Mouse (Mus musculus) brain, adult 2 months (tissue): Measurements from ENCODE around the gene Pir.

Experiments
- DNase-seq: peaks from one replicate; pipeline ENCODE4 v3.0.0; 2011; ENCODE audit warnings: low read depth, low spot score

Gene Pir

DNA sequence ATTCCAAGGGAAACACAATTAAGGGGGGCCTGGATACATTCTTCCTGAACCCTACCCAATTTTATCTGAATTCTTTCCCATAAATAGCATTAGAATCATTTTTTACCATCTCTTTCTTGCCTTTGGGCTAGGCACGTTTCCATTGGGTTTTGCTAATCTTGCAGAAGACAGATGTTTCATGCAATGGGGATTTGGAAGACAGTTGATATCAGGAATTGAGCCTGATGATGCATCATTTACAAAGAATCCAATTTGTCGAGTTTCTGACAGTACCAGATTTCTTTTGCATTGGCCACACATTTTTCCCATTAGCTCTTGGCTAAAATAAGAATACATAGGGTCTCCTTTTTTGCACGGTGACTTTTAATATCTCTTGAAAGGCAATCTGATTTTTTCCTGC is 61.6 kb downstream of the Pir start:
- no peak for DNase-seq

DNA sequence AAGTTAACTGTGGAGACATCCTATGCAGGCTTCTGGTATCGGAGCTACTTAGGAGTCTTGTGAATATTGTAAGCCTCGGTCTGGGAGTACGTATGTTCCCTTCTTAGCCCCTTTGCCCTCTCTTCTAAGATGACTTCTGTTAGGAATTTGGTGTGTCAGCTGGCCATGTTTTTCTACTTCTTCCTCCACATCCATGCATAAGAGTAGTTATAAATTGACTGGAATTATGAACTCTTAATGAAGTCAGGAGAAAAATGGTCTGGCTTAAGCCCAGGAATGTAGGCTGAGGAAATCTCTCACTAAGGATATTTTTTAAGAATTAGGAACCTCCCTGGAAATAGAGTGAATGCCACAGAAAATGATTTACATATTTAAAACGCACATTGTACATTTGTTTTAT is 69.4 kb downstream of the Pir start:
- DNase-seq, result no peak

DNA sequence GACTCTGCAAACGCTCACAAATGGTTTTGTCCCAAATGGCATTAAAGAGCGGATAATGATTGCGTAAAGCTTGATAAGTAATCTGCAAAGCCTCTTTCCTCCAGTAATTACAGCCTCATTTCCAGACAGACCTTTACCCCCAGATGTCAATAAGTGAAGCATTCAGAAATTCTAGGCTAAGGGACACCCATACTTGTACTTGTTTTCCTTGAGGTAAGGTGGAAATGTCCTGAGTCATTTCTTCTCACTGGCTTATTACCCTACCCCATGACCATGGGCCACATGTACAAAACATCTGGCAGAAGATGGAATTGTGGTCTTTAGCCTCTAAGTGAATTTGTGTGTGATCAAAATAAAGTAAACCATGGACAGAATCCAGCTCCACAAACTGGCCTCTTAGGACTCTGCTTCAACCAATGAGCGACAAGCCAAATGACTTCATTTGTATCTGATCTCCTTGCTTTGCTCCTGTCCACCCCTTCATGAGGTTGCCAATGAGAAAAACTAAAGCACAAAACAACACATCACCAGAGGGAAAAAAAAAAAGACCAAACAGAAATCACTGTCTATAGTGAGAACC is 76.3 kb downstream of the Pir start:
- no peak for DNase-seq

DNA sequence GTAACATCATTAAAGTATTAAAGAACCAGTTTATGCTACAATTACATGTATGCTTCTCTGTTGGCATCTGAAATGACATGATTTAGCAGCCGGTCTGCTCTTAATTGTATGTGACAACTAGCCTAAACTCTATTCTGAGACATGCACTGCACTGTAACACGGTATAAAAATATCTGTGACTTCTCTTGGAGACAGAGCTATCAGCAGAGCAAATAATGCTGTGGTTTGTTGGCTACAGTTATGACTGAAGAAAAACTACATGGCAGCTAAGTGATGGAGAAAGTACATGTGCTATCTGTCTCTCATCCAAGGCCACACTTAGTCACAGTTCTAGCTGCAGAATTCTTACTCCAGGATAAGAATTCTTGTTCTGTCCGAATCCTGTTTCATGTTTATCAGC is 79.8 kb downstream of the Pir start:
- no peak for DNase-seq

DNA sequence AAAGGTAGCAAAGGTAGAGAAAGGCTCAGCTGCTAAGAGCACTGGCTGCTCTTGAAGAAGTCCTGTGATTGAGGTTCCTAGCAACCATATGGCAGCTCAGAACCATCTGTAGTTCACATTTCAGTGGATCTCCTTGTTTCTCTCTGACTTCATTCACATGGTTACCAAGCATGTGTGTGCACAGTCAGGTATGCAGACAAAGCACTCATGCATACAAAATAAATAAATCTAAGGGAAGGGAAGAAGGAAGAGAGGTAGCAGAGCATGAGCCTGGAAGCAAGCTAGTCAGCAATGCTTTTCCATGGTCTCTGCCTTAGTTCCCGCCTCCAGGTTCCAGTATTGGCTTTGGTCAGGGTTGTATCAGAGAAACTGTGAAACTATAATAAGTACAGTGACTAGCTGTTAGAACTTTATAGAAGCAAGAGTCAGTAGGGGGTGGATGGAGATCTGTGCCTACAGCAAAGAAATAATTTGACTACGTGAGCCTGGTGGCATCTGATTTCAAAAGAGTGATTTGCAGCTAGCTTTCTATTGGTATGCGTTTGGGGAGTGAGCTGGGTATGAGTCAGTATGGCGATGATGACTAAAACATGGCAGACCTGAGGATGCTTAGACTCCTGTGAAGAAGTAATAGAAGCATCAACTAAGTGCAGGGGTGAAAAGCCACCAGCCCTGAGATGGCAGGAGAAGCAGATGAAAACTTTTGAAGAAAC is 96.1 kb downstream of the Pir start:
- peak; percentile 19 for DNase-seq

DNA sequence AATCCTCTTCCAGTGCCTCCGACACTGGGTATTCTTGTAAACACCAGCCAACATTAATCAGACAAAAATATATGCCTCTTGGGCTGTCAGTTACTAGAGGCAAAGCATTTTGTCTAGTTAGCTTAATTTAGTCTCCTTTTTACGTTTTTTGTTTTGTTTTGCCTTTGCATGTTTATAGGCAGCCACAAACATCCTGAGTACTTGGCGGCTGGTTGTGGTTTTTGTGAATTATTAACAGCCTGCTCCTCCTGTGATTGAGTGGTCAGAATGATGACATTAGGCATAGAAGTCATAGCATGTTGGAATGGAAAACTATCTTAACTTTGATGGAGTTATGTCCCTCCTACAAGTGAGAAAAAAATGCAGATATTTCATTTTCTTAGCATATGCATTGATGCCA is 101.4 kb downstream of the Pir start:
- DNase-seq, result no peak

GRCm38 (mm10) chrX:164373081-164373480 is 103.9 kb downstream of the Pir start, which contains the start of gene Vegfd:
Gene Vegfd, plus strand, starts transcription at chrX:164373378.
- peak; percentile 85 for DNase-seq

GRCm38 (mm10) chrX:164374586-164374985 is 105.4 kb downstream of the Pir start:
- no peak for DNase-seq

- DNase-seq, result no peak
These were observed 110.5 kb downstream of the Pir start for GRCm38 (mm10) chrX:164379721-164380120.

GRCm38 (mm10) chrX:164381618-164382408 is 112.6 kb downstream of the Pir start:
- DNase-seq, result peak; percentile 77

DNA sequence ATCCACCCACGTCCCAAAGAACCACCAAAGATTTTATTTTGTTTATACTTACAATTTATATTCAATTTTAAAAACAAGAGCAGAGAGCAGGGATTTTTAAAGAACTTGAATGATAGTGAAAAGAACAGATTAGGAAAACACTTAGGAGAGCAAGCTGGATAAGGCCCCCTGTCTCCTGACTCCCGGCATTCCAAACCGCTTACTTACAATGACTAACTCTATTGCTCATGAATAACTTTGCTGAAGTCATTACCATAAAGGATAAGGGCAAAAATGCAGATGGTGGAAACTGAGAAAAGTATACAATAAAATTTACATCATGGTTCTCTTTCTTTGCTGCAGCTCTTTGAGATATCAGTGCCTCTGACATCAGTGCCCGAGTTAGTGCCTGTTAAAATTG is 124.9 kb downstream of the Pir start:
- no peak for DNase-seq

- peak; percentile 69 for DNase-seq
These were observed 129.3 kb downstream of the Pir start for GRCm38 (mm10) chrX:164398456-164398855.

DNA sequence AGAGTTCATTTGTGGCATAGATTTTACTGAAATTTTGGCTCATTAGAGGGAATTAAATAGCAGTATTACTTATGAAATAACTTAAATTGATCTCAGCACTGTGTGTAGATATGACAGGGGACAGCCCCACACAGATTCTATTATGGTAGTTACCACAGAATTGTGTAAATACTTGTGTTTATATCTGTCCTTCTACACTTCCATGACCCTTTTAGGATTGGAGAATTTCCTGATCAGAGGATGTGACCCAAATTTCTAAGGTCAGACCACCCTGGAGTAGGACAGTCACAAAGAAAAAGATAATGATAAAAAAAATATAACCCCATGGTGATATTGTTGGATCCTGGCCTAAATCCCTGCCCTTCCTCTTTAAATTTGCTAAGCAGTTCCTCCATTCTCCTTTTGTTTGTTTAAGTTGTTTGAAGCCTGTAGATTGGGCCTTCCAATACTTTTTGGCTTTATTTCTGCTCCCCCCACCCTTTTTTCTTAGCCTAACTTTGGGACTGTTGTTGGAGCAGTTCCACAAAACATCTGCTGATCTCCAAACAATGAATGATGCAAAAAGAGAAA is 136.0 kb downstream of the Pir start:
- DNase-seq, result no peak

DNA sequence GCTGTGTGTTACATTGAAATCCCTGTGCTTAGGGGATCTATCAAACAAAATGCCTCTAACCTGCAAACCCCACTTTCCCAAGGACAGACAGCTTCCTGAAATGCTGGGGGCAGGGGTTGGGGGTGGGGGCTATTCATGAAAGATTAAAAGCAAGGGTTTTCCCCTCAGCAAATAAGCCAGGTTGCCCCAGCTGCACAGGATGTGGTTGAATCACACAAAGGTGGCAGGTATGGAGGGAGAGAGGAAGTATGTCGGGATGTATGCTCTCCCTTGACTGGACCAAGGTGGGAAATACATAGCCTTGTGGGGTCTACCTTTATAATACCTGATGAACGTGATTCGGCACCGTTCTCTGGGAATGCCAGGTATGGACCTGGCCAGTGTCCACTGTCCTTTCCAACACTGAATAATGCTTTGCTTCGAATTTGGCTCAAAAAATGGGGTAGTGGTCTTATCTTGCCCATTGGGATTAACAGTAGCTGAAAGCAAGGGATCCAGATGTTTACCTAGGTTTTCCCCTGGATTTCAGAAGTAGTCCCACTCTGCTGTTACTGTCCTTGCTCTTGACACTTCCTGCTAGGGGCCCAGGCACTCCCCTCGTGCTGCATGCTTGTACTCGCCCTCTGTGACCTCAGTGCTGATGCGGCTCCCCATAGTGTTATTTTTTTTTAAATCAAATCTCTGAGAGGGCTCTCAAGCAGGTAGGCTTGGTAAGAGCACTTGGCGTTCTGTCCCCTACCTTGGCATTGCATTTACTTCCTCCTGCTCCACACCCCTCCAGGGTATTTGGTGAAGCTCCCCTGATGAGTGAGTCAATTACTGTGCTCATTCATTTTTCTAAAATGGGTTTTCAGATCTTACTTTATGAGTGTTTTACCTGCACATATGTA is 137.2 kb downstream of the Pir start:
- no peak for DNase-seq

- DNase-seq, result no peak
These were observed 139.2 kb downstream of the Pir start for GRCm38 (mm10) chrX:164408301-164408927.

DNA sequence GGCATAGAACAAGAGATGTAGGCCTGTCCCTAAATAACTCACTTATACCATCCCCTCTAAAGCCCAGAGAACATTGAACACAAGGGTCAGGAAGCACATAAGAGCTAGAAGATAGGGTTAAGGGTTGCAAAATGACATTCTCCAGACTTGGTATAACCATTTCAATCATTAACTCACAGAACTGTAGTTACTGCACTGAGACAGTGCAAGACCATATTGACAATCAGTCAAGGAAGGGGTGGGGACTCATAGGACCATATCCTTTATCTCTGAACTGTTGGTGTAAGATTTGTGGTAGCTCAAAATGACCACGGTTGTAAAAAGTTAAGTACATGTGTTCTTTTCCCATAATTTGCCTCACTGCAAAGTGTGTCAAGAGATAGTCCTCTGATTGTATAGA is 141.4 kb downstream of the Pir start:
- no peak for DNase-seq

- no peak for DNase-seq
These were observed 147.6 kb downstream of the Pir start for GRCm38 (mm10) chrX:164416803-164417202.

DNA sequence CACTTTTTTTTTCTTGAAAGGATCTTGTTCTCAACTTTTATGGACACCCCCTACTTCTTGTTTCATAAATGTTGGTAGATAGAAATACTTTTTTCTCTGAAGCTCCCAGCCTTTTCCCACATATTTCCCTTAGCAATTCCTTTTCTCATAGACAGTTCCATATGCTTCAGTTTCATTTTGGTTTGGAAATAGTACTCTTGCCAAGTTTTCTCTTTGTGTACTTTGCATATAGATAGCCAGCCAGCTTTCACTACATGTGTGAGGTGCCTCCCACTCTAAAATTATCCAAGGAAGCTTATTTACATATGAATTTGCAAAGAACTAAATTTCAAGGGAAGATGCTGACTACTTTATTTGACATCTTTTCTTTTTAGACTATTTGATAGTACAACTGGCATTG is 148.8 kb downstream of the Pir start:
- DNase-seq, result peak; percentile 72

GRCm38 (mm10) chrX:164419471-164419939 is 150.3 kb downstream of the Pir start, which contains the start of gene Piga:
Gene Piga, plus strand, starts transcription at chrX:164419787.
- peak; percentile 99 for DNase-seq

DNA sequence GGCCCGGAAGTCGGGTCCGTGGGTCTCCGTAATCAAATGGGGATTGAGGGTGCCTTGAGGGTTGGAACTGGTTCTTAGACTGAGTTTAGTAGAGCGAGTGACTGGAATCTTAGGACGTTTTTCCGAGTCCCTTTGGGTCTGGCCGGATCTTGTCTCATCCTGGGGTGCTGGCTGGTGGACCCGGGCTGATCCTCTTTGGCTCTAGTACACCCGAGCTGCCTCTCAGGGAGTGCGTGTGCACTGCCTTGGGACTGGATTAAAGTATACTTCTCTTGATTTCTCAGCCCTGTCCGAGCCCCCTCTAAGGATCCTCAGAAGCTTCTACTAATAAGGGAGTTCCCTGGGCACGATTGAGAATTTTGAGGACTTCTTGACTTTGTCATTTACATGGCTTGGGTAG is 150.8 kb downstream of the Pir start:
- no peak for DNase-seq

DNA sequence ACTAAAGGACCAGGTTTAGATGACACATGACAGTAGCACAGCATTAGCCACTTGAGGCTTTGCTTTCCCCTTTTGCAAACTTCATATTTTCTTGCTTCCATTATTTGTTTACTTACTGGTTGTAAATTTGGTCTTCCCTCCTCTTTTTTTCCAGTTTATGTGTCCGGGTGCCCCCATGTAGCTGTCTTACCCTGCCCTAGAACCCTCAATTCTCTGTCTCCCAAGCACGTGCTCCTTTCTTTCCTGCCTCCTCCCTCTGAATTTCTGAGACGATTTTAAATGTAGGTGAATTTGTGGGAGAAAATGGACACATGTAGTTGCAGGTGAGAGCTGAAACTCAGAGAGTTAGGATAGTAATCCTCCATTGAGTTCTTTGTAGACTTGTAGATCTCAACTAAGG is 151.3 kb downstream of the Pir start:
- DNase-seq, result no peak
